Mouse (Mus musculus) stomach, postnatal 0 days (tissue): Measurements from ENCODE around the gene Myh3.

Experiments used
- CTCF ChIP-seq: IDR thresholded peaks from 2 replicates; pipeline ENCODE4 v1.5.1; 2016; ENCODE audit warnings: antibody characterized with exemption, low read depth, mild to moderate bottlenecking, moderate library complexity
- EP300 ChIP-seq: optimal IDR thresholded peaks from 2 replicates; pipeline ENCODE3; 2016; ENCODE audit warnings: antibody characterized with exemption

- TF ChIP-seq CTCF, result no peak
- no peak for TF ChIP-seq EP300
Measured at GRCm38 (mm10) chr11:67086467-67087164, 8.5 kb downstream of the Myh3 start.
